Mouse (Mus musculus) myocyte (in vitro differentiated cells): ENCODE results near the gene Dnajc15. TPM values are rescaled to one million over a fixed set of nuclear protein-coding genes. Genes with fewer than 3 reads are reported as not detected.

Source experiments
- H3K27me3 ChIP-seq: one replicate; pipeline ENCODE4 v1.6.1; 2011; ENCODE audit not compliant: control insufficient read depth, insufficient read depth, insufficient read length
- H3K36me3 ChIP-seq: one replicate; pipeline ENCODE4 v1.6.1; 2011; ENCODE audit not compliant: control insufficient read depth, insufficient read depth
- H3K4me2 ChIP-seq: one replicate; pipeline ENCODE4 v1.6.1; 2011; ENCODE audit warnings: low read depth, control low read depth
- H3K4me3 ChIP-seq: one replicate; pipeline ENCODE4 v1.5.1; 2011; ENCODE audit warnings: mild to moderate bottlenecking, control low read depth, moderate library complexity
- H3K79me2 ChIP-seq: one replicate; pipeline ENCODE4 v1.6.1; 2011; ENCODE audit not compliant: control insufficient read depth, insufficient read depth
- H3ac ChIP-seq: one replicate; pipeline ENCODE4 v1.6.1; 2011; ENCODE audit not compliant: control insufficient read depth, insufficient read length
- CEBPB ChIP-seq: IDR thresholded peaks from 2 replicates; pipeline ENCODE4 v1.6.1; 2011; ENCODE audit warnings: mild to moderate bottlenecking, moderate library complexity; ENCODE audit not compliant: poor library complexity, insufficient read depth, severe bottlenecking
- E2F4 ChIP-seq: IDR thresholded peaks from one replicate; pipeline ENCODE4 v1.6.1; 2011; ENCODE audit warnings: mild to moderate bottlenecking, control low read depth, moderate library complexity; ENCODE audit not compliant: insufficient read depth
- MAX ChIP-seq: IDR thresholded peaks from one replicate; pipeline ENCODE4 v1.6.1; 2011; ENCODE audit warnings: low read depth, mild to moderate bottlenecking, control low read depth
- MYOD1 ChIP-seq, 3 experiments: IDR thresholded peaks; one replicate each; pipeline ENCODE4 v1.6.1; 2011; ENCODE audit warnings: control low read depth in 2 of 3, low read depth in 2 of 3, mild to moderate bottlenecking in 2 of 3, moderate library complexity in 1 of 3; ENCODE audit not compliant: insufficient read length in 2 of 3, control insufficient read depth in 1 of 3
- MYOG ChIP-seq, 3 experiments: IDR thresholded peaks; one replicate each; pipeline ENCODE4 v1.6.1; 2011; ENCODE audit warnings: control low read depth in 2 of 3, low read depth in 2 of 3, mild to moderate bottlenecking in 2 of 3; ENCODE audit not compliant: insufficient read length in 2 of 3, control insufficient read depth in 1 of 3, insufficient read depth in 1 of 3
- POLR2A ChIP-seq: IDR thresholded peaks from one replicate; pipeline ENCODE4 v1.6.1; 2011; ENCODE audit warnings: low read depth, mild to moderate bottlenecking, control low read depth, moderate library complexity; ENCODE audit not compliant: insufficient read length
- POLR2AphosphoS2 ChIP-seq: IDR thresholded peaks from one replicate; pipeline ENCODE4 v1.6.1; 2011; ENCODE audit warnings: low read depth, control low read depth; ENCODE audit not compliant: insufficient read length
- REST ChIP-seq: IDR thresholded peaks from one replicate; pipeline ENCODE4 v1.6.1; 2011; ENCODE audit warnings: mild to moderate bottlenecking, control low read depth, moderate library complexity; ENCODE audit not compliant: insufficient read depth, insufficient read length
- SRF ChIP-seq: IDR thresholded peaks from one replicate; pipeline ENCODE4 v1.6.1; 2011; ENCODE audit warnings: low read depth; ENCODE audit not compliant: control insufficient read depth, insufficient read length
- TCF12 ChIP-seq: IDR thresholded peaks from one replicate; pipeline ENCODE4 v1.6.1; 2011; ENCODE audit warnings: mild to moderate bottlenecking, control low read depth; ENCODE audit not compliant: poor library complexity, insufficient read depth, severe bottlenecking
- TCF3 ChIP-seq: IDR thresholded peaks from one replicate; pipeline ENCODE4 v1.6.1; 2011; ENCODE audit warnings: low read depth, control low read depth; ENCODE audit not compliant: insufficient read length
- USF1 ChIP-seq: IDR thresholded peaks from one replicate; pipeline ENCODE4 v1.6.1; 2011; ENCODE audit warnings: low read depth, mild to moderate bottlenecking, control low read depth, moderate library complexity
- polyA plus RNA-seq: library from polyadenylated mRNA; unstranded; fragments of >200 nt; fragmentation: generic; extraction: Trizol; gene quantifications from one replicate; pipeline ENCODE4 v1.2.1, GENCODE M21; 2012; ENCODE audit warnings: missing spikeins

Dnajc15 gene
- polyA plus RNA-seq, 1 experiment = 74.7 TPM

- peaks cover 13% of the 10 kb centered on the region for H3K79me2 ChIP-seq
- no peak overlapping the region for H3ac ChIP-seq
- no peak overlapping the region for H3K4me3 ChIP-seq
- TF ChIP-seq POLR2A (no peak), REST (no peak), TCF3 (no peak), SRF (no peak), E2F4 (no peak), TCF12 (no peak), MAX (no peak), MYOD1 (IDR thresholded peaks at IDR 0.05; ENCODE audit: control insufficient read depth in 1 of 3, insufficient read length in 2 of 3, low read depth in 2 of 3) (no peak), CEBPB (no peak), MYOG (IDR thresholded peaks at IDR 0.05; ENCODE audit: control insufficient read depth in 1 of 3, insufficient read depth in 1 of 3, insufficient read length in 2 of 3, low read depth in 2 of 3) (no peak), POLR2AphosphoS2 (no peak), USF1 (no peak)
- no peaks in the 10 kb centered on the region for H3K27me3 ChIP-seq
- H3K36me3 ChIP-seq = no peaks in the 10 kb centered on the region
- no peak overlapping the region for H3K4me2 ChIP-seq
Measured at GRCm38 (mm10) chr14:77876199-77876598, 1.3 kb upstream of the Dnajc15 start.

- TF ChIP-seq MAX = no peak
- TF ChIP-seq CEBPB = no peak
- TF ChIP-seq E2F4 = no peak
- TF ChIP-seq REST = no peak
- TF ChIP-seq POLR2A = no peak
- TF ChIP-seq TCF12 = no peak
- no peak for TF ChIP-seq SRF
- TF ChIP-seq POLR2AphosphoS2 = no peak
- TF ChIP-seq MYOG (IDR thresholded peaks at IDR 0.05; ENCODE audit: control insufficient read depth in 1 of 3, insufficient read depth in 1 of 3, insufficient read length in 2 of 3, low read depth in 2 of 3) = no peak
- no peak for TF ChIP-seq TCF3
- TF ChIP-seq USF1 = no peak
- no peak for TF ChIP-seq MYOD1 (IDR thresholded peaks at IDR 0.05; ENCODE audit: control insufficient read depth in 1 of 3, insufficient read length in 2 of 3, low read depth in 2 of 3)
- H3K4me2 ChIP-seq = no peak overlapping the region
- no peak overlapping the region for H3ac ChIP-seq
- no peak overlapping the region for H3K4me3 ChIP-seq
- H3K27me3 ChIP-seq = no peaks in the 10 kb centered on the region
- peaks cover 4% of the 10 kb centered on the region for H3K36me3 ChIP-seq
- peaks cover 13% of the 10 kb centered on the region for H3K79me2 ChIP-seq
Measured at GRCm38 (mm10) chr14:77871380-77871975, 3.4 kb downstream of the Dnajc15 start.

GRCm38 (mm10) chr14:77870926-77871325, 4.0 kb downstream of the Dnajc15 start:
- no peaks in the 10 kb centered on the region for H3K27me3 ChIP-seq
- H3K36me3 ChIP-seq = peaks cover 4% of the 10 kb centered on the region
- H3K4me3 ChIP-seq = no peak overlapping the region
- no peak overlapping the region for H3K4me2 ChIP-seq
- H3K79me2 ChIP-seq = peaks cover 13% of the 10 kb centered on the region
- H3ac ChIP-seq = no peak overlapping the region
- no peak for TF ChIP-seq E2F4
- TF ChIP-seq USF1 = no peak
- TF ChIP-seq MYOG (IDR thresholded peaks at IDR 0.05; ENCODE audit: control insufficient read depth in 1 of 3, insufficient read depth in 1 of 3, insufficient read length in 2 of 3, low read depth in 2 of 3) = no peak
- no peak for TF ChIP-seq SRF
- TF ChIP-seq POLR2A = no peak
- TF ChIP-seq MAX = no peak
- TF ChIP-seq TCF3 = no peak
- no peak for TF ChIP-seq TCF12
- TF ChIP-seq POLR2AphosphoS2 = no peak
- no peak for TF ChIP-seq REST
- no peak for TF ChIP-seq CEBPB
- TF ChIP-seq MYOD1 (IDR thresholded peaks at IDR 0.05; ENCODE audit: control insufficient read depth in 1 of 3, insufficient read length in 2 of 3, low read depth in 2 of 3) = no peak

- TF ChIP-seq TCF3 (no peak), CEBPB (no peak), USF1 (no peak), SRF (no peak), E2F4 (no peak), POLR2AphosphoS2 (no peak), MYOG (IDR thresholded peaks at IDR 0.05; ENCODE audit: control insufficient read depth in 1 of 3, insufficient read depth in 1 of 3, insufficient read length in 2 of 3, low read depth in 2 of 3) (no peak), MAX (no peak), TCF12 (no peak), REST (no peak)
- no peak overlapping the region for H3ac ChIP-seq
- H3K79me2 ChIP-seq = peaks cover 16% of the 10 kb centered on the region
- peaks cover 4% of the 10 kb centered on the region for H3K36me3 ChIP-seq
- H3K4me2 ChIP-seq = no peak overlapping the region
- no peak overlapping the region for H3K4me3 ChIP-seq
- no peaks in the 10 kb centered on the region for H3K27me3 ChIP-seq
Measured at GRCm38 (mm10) chr14:77867601-77868000, 7.3 kb downstream of the Dnajc15 start.

- H3K79me2 ChIP-seq = peaks cover 27% of the 10 kb centered on the region
- H3K27me3 ChIP-seq = no peaks in the 10 kb centered on the region
- H3ac ChIP-seq = no peak overlapping the region
Measured at GRCm38 (mm10) chr14:77864510-77864909, 10.4 kb downstream of the Dnajc15 start.

More at GRCm38 (mm10) chr14:77864510-77864909, 10.4 kb downstream of the Dnajc15 start:
- no peaks in the 10 kb centered on the region for H3K36me3 ChIP-seq
- H3K4me2 ChIP-seq = no peak overlapping the region
- no peak overlapping the region for H3K4me3 ChIP-seq
- no peak for TF ChIP-seq POLR2A
- no peak for TF ChIP-seq MYOD1 (IDR thresholded peaks at IDR 0.05; ENCODE audit: control insufficient read depth in 1 of 3, insufficient read length in 2 of 3, low read depth in 2 of 3)
- TF ChIP-seq REST = no peak
- no peak for TF ChIP-seq CEBPB
- no peak for TF ChIP-seq E2F4
- no peak for TF ChIP-seq TCF12
- no peak for TF ChIP-seq USF1
- TF ChIP-seq TCF3 = no peak
- TF ChIP-seq SRF = no peak
- no peak for TF ChIP-seq POLR2AphosphoS2
- TF ChIP-seq MYOG (IDR thresholded peaks at IDR 0.05; ENCODE audit: control insufficient read depth in 1 of 3, insufficient read depth in 1 of 3, insufficient read length in 2 of 3, low read depth in 2 of 3) = no peak
- TF ChIP-seq MAX = no peak
